Mouse (Mus musculus) olfactory bulb, adult 2 months (tissue): Measurements from ENCODE around the gene Fam89b.

Experiments
- CTCF ChIP-seq: fragments of 200-500 bp; IDR thresholded peaks from 2 replicates; pipeline ENCODE4 v1.5.1; 2012; ENCODE audit warnings: low read depth, mild to moderate bottlenecking, low read length, moderate library complexity; ENCODE audit not compliant: insufficient read depth
- POLR2A ChIP-seq: fragments of 200-500 bp; IDR thresholded peaks from 2 replicates; pipeline ENCODE4 v1.6.1; 2012; ENCODE audit warnings: mild to moderate bottlenecking, low read depth, low read length, moderate library complexity; ENCODE audit not compliant: insufficient read depth

- TF ChIP-seq CTCF = no peak
- no peak for TF ChIP-seq POLR2A
These were observed 25.2 kb downstream of the Fam89b start, which contains the start of gene Kcnk7 for GRCm38 (mm10) chr19:5704163-5704800.
